Mouse (Mus musculus) spleen, embryonic (tissue): ENCODE results near the gene Dleu7.

ENCODE experiments used
- CTCF ChIA-PET: fragments of 350-600 bp; sonication (Branson Sonifier 250); formaldehyde crosslinking; loops from one replicate; lab custom pipeline; 2022; lab: Charles Lee

Dleu7 gene

GRCm38 (mm10) chr14:62288731-62289130, 4.1 kb downstream of the Dleu7 start:
- CTCF ChIA-PET: no interaction called here

GRCm38 (mm10) chr14:62282974-62283373, 9.9 kb downstream of the Dleu7 start:
- CTCF ChIA-PET: no interaction called here

- CTCF ChIA-PET: no interaction called here
Measured at GRCm38 (mm10) chr14:62273604-62274003, 19.2 kb downstream of the Dleu7 start.

GRCm38 (mm10) chr14:62270698-62271396, 22.0 kb downstream of the Dleu7 start:
- CTCF ChIA-PET: no interaction called here

- CTCF ChIA-PET: interaction anchor here (0.9 kb wide), 1 partner anchor 73 kb away, joined by 4 read pairs; no protein-coding TSS in a partner anchor
Measured at GRCm38 (mm10) chr14:62258978-62259536, 33.8 kb downstream of the Dleu7 start.

- CTCF ChIA-PET: interaction anchor here (0.9 kb wide), 1 partner anchor 74 kb away, joined by 4 read pairs; no protein-coding TSS in a partner anchor
Measured at GRCm38 (mm10) chr14:62258125-62258524, 34.7 kb downstream of the Dleu7 start.

GRCm38 (mm10) chr14:62256066-62256465, 36.8 kb downstream of the Dleu7 start:
- CTCF ChIA-PET: no interaction called here

- CTCF ChIA-PET: no interaction called here
Measured at GRCm38 (mm10) chr14:62254371-62254770, 38.5 kb downstream of the Dleu7 start.

GRCm38 (mm10) chr14:62251999-62252398, 40.8 kb downstream of the Dleu7 start:
- CTCF ChIA-PET: interaction anchor here (0.6 to 0.7 kb wide), 2 partner anchors 206 to 565 kb away, joined by 4 to 16 read pairs; no protein-coding TSS in a partner anchor

- CTCF ChIA-PET: no interaction called here
Measured at GRCm38 (mm10) chr14:62250046-62250445, 42.8 kb downstream of the Dleu7 start.

- CTCF ChIA-PET: no interaction called here
Measured at GRCm38 (mm10) chr14:62249251-62249650, 43.6 kb downstream of the Dleu7 start.

- CTCF ChIA-PET: no interaction called here
Measured at GRCm38 (mm10) chr14:62248796-62249195, 44.1 kb downstream of the Dleu7 start.

- CTCF ChIA-PET: no interaction called here
Measured at GRCm38 (mm10) chr14:62248345-62248744, 44.5 kb downstream of the Dleu7 start.

GRCm38 (mm10) chr14:62245557-62245956, 47.3 kb downstream of the Dleu7 start:
- CTCF ChIA-PET: no interaction called here

GRCm38 (mm10) chr14:62243530-62243929, 49.3 kb downstream of the Dleu7 start:
- CTCF ChIA-PET: no interaction called here

- CTCF ChIA-PET: no interaction called here
Measured at GRCm38 (mm10) chr14:62235969-62236368, 56.9 kb downstream of the Dleu7 start.

- CTCF ChIA-PET: no interaction called here
Measured at GRCm38 (mm10) chr14:62235214-62235613, 57.6 kb downstream of the Dleu7 start.

- CTCF ChIA-PET: no interaction called here
Measured at GRCm38 (mm10) chr14:62230968-62231367, 61.9 kb downstream of the Dleu7 start.

- CTCF ChIA-PET: no interaction called here
Measured at GRCm38 (mm10) chr14:62227101-62227500, 65.7 kb downstream of the Dleu7 start.

GRCm38 (mm10) chr14:62226576-62227047, 66.2 kb downstream of the Dleu7 start:
- CTCF ChIA-PET: no interaction called here
